Mouse (Mus musculus): ENCODE data around the gene Saal1. TPM values are rescaled to one million over a fixed set of nuclear protein-coding genes. Genes with fewer than 3 reads are reported as not detected.

Gene Saal1
- 8.0 and 8.8 TPM in 2 replicates for polyA plus RNA-seq (2015; fragmentation: Nextera tagmentation; extraction: Ambion mirVana)

GRCm38 (mm10) chr7:46710390-46710844, at the start of gene Saal1:
Gene Saal1 (minus strand): TSS chr7:46710680.

GRCm38 (mm10) chr7:46751490-46751889, 41.0 kb upstream of the Saal1 start, which contains the start of gene Saa2:
Gene Saa2 (plus strand): TSS chr7:46751790.

GRCm38 (mm10) chr7:46742880-46743279, 32.4 kb upstream of the Saal1 start, which contains the start of gene Saa1:
Gene Saa1 (minus strand): TSS chr7:46742980.

GRCm38 (mm10) chr7:46732458-46732857, 22.0 kb upstream of the Saal1 start, which contains the start of gene Saa4:
Gene Saa4 (minus strand): TSS chr7:46732603.

GRCm38 (mm10) chr7:46715600-46715999, 5.1 kb upstream of the Saal1 start, which contains the start of gene Saa3:
Gene Saa3 (minus strand): TSS chr7:46715700.

GRCm38 (mm10) chr7:46672160-46672672, 38.3 kb downstream of the Saal1 start, which contains the start of gene Tph1:
Gene Tph1 (minus strand): TSS chr7:46672537.

GRCm38 (mm10) chr7:46639692-46640031, 70.8 kb downstream of the Saal1 start, which contains the start of gene Sergef:
Gene Sergef (minus strand): TSS chr7:46639807.

Other genes starting within 250 kb of the Saal1 start
- gene Sergef, start 70.9 kb downstream of the Saal1 start, polyA plus RNA-seq (2015; fragmentation: Nextera tagmentation; extraction: Ambion mirVana), result 5.4 and 7.5 TPM in 2 replicates
- gene Tph1, start 38.1 kb downstream of the Saal1 start, polyA plus RNA-seq (2015; fragmentation: Nextera tagmentation; extraction: Ambion mirVana), result 1.8 and 3.3 TPM in 2 replicates
- 0.72 and 0.96 TPM in 2 replicates for gene Saa3, start 5.0 kb upstream of the Saal1 start, polyA plus RNA-seq (2015; fragmentation: Nextera tagmentation; extraction: Ambion mirVana)
- not detected in 2 replicates for gene Saa4, start 21.9 kb upstream of the Saal1 start, polyA plus RNA-seq (2015; fragmentation: Nextera tagmentation; extraction: Ambion mirVana)
- 0.18 and 0.23 TPM in 2 replicates for gene Saa1, start 32.3 kb upstream of the Saal1 start, polyA plus RNA-seq (2015; fragmentation: Nextera tagmentation; extraction: Ambion mirVana)
- gene Saa2, start 41.1 kb upstream of the Saal1 start, polyA plus RNA-seq (2015; fragmentation: Nextera tagmentation; extraction: Ambion mirVana), result 0.35 and 0.40 TPM in 2 replicates
- 5.5 and 6.6 TPM in 2 replicates for gene Hps5, start 85.4 kb upstream of the Saal1 start, polyA plus RNA-seq (2015; fragmentation: Nextera tagmentation; extraction: Ambion mirVana)
- gene Gtf2h1, start 85.4 kb upstream of the Saal1 start, polyA plus RNA-seq (2015; fragmentation: Nextera tagmentation; extraction: Ambion mirVana), result 30.1 and 31.4 TPM in 2 replicates
- 2,894 and 2,904 TPM in 2 replicates for gene Ldha, start 130.8 kb upstream of the Saal1 start, polyA plus RNA-seq (2015; fragmentation: Nextera tagmentation; extraction: Ambion mirVana)
- gene Ldhc, start 150.5 kb upstream of the Saal1 start, polyA plus RNA-seq (2015; fragmentation: Nextera tagmentation; extraction: Ambion mirVana), result not detected in 2 replicates
- 125 and 132 TPM in 2 replicates for gene Tsg101, start 209.3 kb upstream of the Saal1 start, polyA plus RNA-seq (2015; fragmentation: Nextera tagmentation; extraction: Ambion mirVana)
- gene Uevld, start 247.8 kb upstream of the Saal1 start, polyA plus RNA-seq (2015; fragmentation: Nextera tagmentation; extraction: Ambion mirVana), result 3.9 and 4.4 TPM in 2 replicates

Data from skeletal muscle tissue, postnatal 0 days (tissue).